Mouse (Mus musculus): ENCODE measurements around the gene Rassf8. TPM values are rescaled to one million over a fixed set of nuclear protein-coding genes. Genes with fewer than 3 reads are reported as not detected.

The Rassf8 gene
- polyA plus RNA-seq, 1 experiment from 2014 or later: 2.9 TPM

GRCm38 (mm10) chr6:145767637-145768036 is 21.1 kb downstream of the Rassf8 start:
- ATAC-seq: no peak
- H3K4me2 ChIP-seq: no peak overlapping the region
- H3K4me1 ChIP-seq: peaks cover 9% of the 10 kb centered on the region
- H3K4me3 ChIP-seq: no peak overlapping the region
- H3K36me3 ChIP-seq (ENCODE audit: poor library complexity, severe bottlenecking): no peaks in the 10 kb centered on the region
- 84% methylated on average over 5 of the region's 5 CpGs for WGBS
- H3K27me3 ChIP-seq: no peaks in the 10 kb centered on the region
- no peaks in the 10 kb centered on the region for H3K9me3 ChIP-seq (replicated peaks)
- no peak overlapping the region for H3K9ac ChIP-seq
- H3K27ac ChIP-seq: no peak overlapping the region

- Histone ChIP-seq H3K27ac (no peak overlapping the region; the same call in 1 of the 2 replicates), H3K9me3 (replicated peaks) (no peaks in the 10 kb centered on the region), H3K36me3 (ENCODE audit: poor library complexity, severe bottlenecking) (no peaks in the 10 kb centered on the region), H3K4me3 (no peak overlapping the region), H3K27me3 (no peaks in the 10 kb centered on the region), H3K4me1 (peaks cover 9% of the 10 kb centered on the region), H3K9ac (no peak overlapping the region), H3K4me2 (no peak overlapping the region)
- 68% methylated on average over 10 of the region's 10 CpGs for WGBS
- ATAC-seq: peak; percentile 83
Observed at GRCm38 (mm10) chr6:145768671-145769292, 22.2 kb downstream of the Rassf8 start.

- no peak overlapping the region for H3K4me3 ChIP-seq
- no peaks in the 10 kb centered on the region for H3K9me3 ChIP-seq (replicated peaks)
- H3K27me3 ChIP-seq: no peaks in the 10 kb centered on the region
- 65% methylated on average over 11 of the region's 11 CpGs for WGBS
- no peak overlapping the region for H3K4me2 ChIP-seq
- H3K9ac ChIP-seq: no peak overlapping the region
- H3K27ac ChIP-seq: no peak overlapping the region
- no peaks in the 10 kb centered on the region for H3K36me3 ChIP-seq (ENCODE audit: poor library complexity, severe bottlenecking)
- ATAC-seq: no peak
- H3K4me1 ChIP-seq: peaks cover 6% of the 10 kb centered on the region; the same call in 1 of the 2 replicates
Observed at GRCm38 (mm10) chr6:145769855-145770254, 23.3 kb downstream of the Rassf8 start.

- H3K4me3 ChIP-seq: no peak overlapping the region
- no peak for ATAC-seq
Observed at GRCm38 (mm10) chr6:145770272-145771000, 23.9 kb downstream of the Rassf8 start.

GRCm38 (mm10) chr6:145774436-145774835 is 27.9 kb downstream of the Rassf8 start:
- peaks cover 3% of the 10 kb centered on the region for H3K4me1 ChIP-seq
- H3K4me3 ChIP-seq: no peak overlapping the region
- H3K36me3 ChIP-seq (ENCODE audit: poor library complexity, severe bottlenecking): no peaks in the 10 kb centered on the region
- H3K9ac ChIP-seq: no peak overlapping the region
- H3K4me2 ChIP-seq: no peak overlapping the region
- no peak for ATAC-seq
- H3K27ac ChIP-seq: no peak overlapping the region
- 90% methylated on average over 2 of the region's 2 CpGs for WGBS
- H3K27me3 ChIP-seq: no peaks in the 10 kb centered on the region
- no peaks in the 10 kb centered on the region for H3K9me3 ChIP-seq (replicated peaks)

More at GRCm38 (mm10) chr6:145770272-145771000, 23.9 kb downstream of the Rassf8 start:
- H3K4me2 ChIP-seq: no peak overlapping the region
- H3K27ac ChIP-seq: no peak overlapping the region
- H3K9ac ChIP-seq: no peak overlapping the region
- no peaks in the 10 kb centered on the region for H3K36me3 ChIP-seq (ENCODE audit: poor library complexity, severe bottlenecking)
- no peaks in the 10 kb centered on the region for H3K9me3 ChIP-seq (replicated peaks)
- WGBS: 37% methylated on average over 18 of the region's 18 CpGs
- H3K4me1 ChIP-seq: peaks cover 6% of the 10 kb centered on the region; the same call in 1 of the 2 replicates
- H3K27me3 ChIP-seq: no peaks in the 10 kb centered on the region

- Histone ChIP-seq H3K4me1 (peaks cover 5% of the 10 kb centered on the region; the same call in 1 of the 2 replicates), H3K36me3 (ENCODE audit: poor library complexity, severe bottlenecking) (no peaks in the 10 kb centered on the region), H3K9me3 (replicated peaks) (no peaks in the 10 kb centered on the region), H3K4me3 (no peak overlapping the region), H3K27me3 (no peaks in the 10 kb centered on the region), H3K4me2 (no peak overlapping the region), H3K9ac (no peak overlapping the region), H3K27ac (no peak overlapping the region)
- WGBS: 84% methylated on average over 4 of the region's 4 CpGs
- no peak for ATAC-seq
Observed at GRCm38 (mm10) chr6:145776241-145776640, 29.7 kb downstream of the Rassf8 start.

GRCm38 (mm10) chr6:145779383-145779782 is 32.8 kb downstream of the Rassf8 start:
- Histone ChIP-seq H3K9ac (no peak overlapping the region), H3K4me1 (peaks cover 5% of the 10 kb centered on the region; the same call in 1 of the 2 replicates), H3K4me2 (no peak overlapping the region), H3K4me3 (no peak overlapping the region), H3K36me3 (ENCODE audit: poor library complexity, severe bottlenecking) (no peaks in the 10 kb centered on the region), H3K27ac (no peak overlapping the region), H3K9me3 (replicated peaks) (no peaks in the 10 kb centered on the region), H3K27me3 (no peaks in the 10 kb centered on the region)
- no peak for ATAC-seq
- 11% methylated on average over 6 of the region's 6 CpGs for WGBS

GRCm38 (mm10) chr6:145780180-145780802 is 33.7 kb downstream of the Rassf8 start:
- peaks cover 5% of the 10 kb centered on the region; the same call in 1 of the 2 replicates for H3K4me1 ChIP-seq
- H3K36me3 ChIP-seq (ENCODE audit: poor library complexity, severe bottlenecking): no peaks in the 10 kb centered on the region
- no peak overlapping the region for H3K4me3 ChIP-seq
- H3K9me3 ChIP-seq (replicated peaks): no peaks in the 10 kb centered on the region
- WGBS: 65% methylated on average over 8 of the region's 8 CpGs
- H3K27ac ChIP-seq: no peak overlapping the region
- no peak for ATAC-seq
- no peak overlapping the region for H3K9ac ChIP-seq
- no peaks in the 10 kb centered on the region for H3K27me3 ChIP-seq
- no peak overlapping the region for H3K4me2 ChIP-seq

GRCm38 (mm10) chr6:145781256-145781655 is 34.7 kb downstream of the Rassf8 start:
- no peak overlapping the region for H3K9ac ChIP-seq
- ATAC-seq: no peak
- H3K27me3 ChIP-seq: no peaks in the 10 kb centered on the region
- H3K36me3 ChIP-seq (ENCODE audit: poor library complexity, severe bottlenecking): no peaks in the 10 kb centered on the region
- no peak overlapping the region for H3K4me3 ChIP-seq
- no peak overlapping the region for H3K27ac ChIP-seq
- 85% methylated on average over 9 of the region's 9 CpGs for WGBS
- peaks cover 5% of the 10 kb centered on the region; the same call in 1 of the 2 replicates for H3K4me1 ChIP-seq
- no peaks in the 10 kb centered on the region for H3K9me3 ChIP-seq (replicated peaks)
- no peak overlapping the region for H3K4me2 ChIP-seq

- peaks cover 5% of the 10 kb centered on the region; the same call in 1 of the 2 replicates for H3K4me1 ChIP-seq
- no peaks in the 10 kb centered on the region for H3K9me3 ChIP-seq (replicated peaks)
- 65% methylated on average over 2 of the region's 2 CpGs for WGBS
- no peak for ATAC-seq
- H3K9ac ChIP-seq: no peak overlapping the region
- H3K36me3 ChIP-seq (ENCODE audit: poor library complexity, severe bottlenecking): no peaks in the 10 kb centered on the region
- H3K27me3 ChIP-seq: no peaks in the 10 kb centered on the region
- no peak overlapping the region for H3K4me3 ChIP-seq
- H3K27ac ChIP-seq: no peak overlapping the region
- no peak overlapping the region for H3K4me2 ChIP-seq
Observed at GRCm38 (mm10) chr6:145781966-145782365, 35.4 kb downstream of the Rassf8 start.

GRCm38 (mm10) chr6:145787311-145787710 is 40.8 kb downstream of the Rassf8 start:
- no peak overlapping the region for H3K27ac ChIP-seq
- H3K4me1 ChIP-seq: no peaks in the 10 kb centered on the region
- H3K4me3 ChIP-seq: no peak overlapping the region
- H3K4me2 ChIP-seq: no peak overlapping the region
- no peaks in the 10 kb centered on the region for H3K9me3 ChIP-seq (replicated peaks)
- ATAC-seq: no peak
- WGBS: 95% methylated on average over 2 of the region's 2 CpGs
- no peaks in the 10 kb centered on the region for H3K36me3 ChIP-seq (ENCODE audit: poor library complexity, severe bottlenecking)
- H3K9ac ChIP-seq: no peak overlapping the region
- no peaks in the 10 kb centered on the region for H3K27me3 ChIP-seq

GRCm38 (mm10) chr6:145789738-145790137 is 43.2 kb downstream of the Rassf8 start:
- Histone ChIP-seq H3K4me1 (no peaks in the 10 kb centered on the region), H3K36me3 (ENCODE audit: poor library complexity, severe bottlenecking) (no peaks in the 10 kb centered on the region), H3K9me3 (replicated peaks) (no peaks in the 10 kb centered on the region), H3K4me3 (no peak overlapping the region), H3K9ac (no peak overlapping the region), H3K27ac (no peak overlapping the region), H3K4me2 (no peak overlapping the region), H3K27me3 (no peaks in the 10 kb centered on the region)
- no peak for ATAC-seq
- 96% methylated on average over 4 of the region's 4 CpGs for WGBS

Data from forebrain, embryonic 13.5 days (tissue).